In the genomic region with DNA sequence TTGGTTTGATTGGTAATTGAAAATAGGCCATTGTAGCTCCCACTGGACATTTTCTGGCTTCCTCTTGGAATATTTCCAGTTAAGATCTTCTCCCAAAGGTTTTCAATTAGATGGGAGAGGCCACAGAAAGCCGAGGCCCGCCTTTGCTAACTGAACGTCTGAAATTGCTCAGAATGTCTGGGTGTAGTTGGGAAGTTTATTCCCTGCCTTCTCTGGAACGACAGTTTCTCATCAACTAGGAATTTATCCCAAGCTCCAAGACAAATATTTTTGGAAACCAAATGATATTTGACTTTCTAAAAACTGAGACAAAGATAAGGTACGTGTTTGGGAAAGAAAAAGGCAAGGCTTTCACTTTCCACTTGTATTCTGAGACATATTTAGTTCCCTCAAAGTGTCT, we compare ENCODE assay signal across 19 mouse cellular contexts.
DNase-seq lines count a peak whose midpoint lies in the region; ATAC-seq and TF ChIP-seq lines count a peak whose summit lies in the region.
"Had no signal": no experiment of that assay in that cellular context is flagged by ENCODE, and none has a peak within 500 bp of the region (broad histone marks: within the 10 kb centered on the region; RNA-seq: fewer than 3 reads in every experiment).

No protein-coding gene starts in this region.

- H3K4me2 ChIP-seq in kidney, embryonic 15.5 days = no peak overlapping the region
- H3K4me2 ChIP-seq in embryonic facial prominence, embryonic 14.5 days (ENCODE audit: low read depth, low read length) = no peak overlapping the region
- H3K4me2 ChIP-seq: limb, embryonic 13.5 days; midbrain, embryonic 11.5 days; neural tube, embryonic 15.5 days had no signal

- DNase-seq in kidney, adult 2 months = no peak
- DNase-seq in embryonic facial prominence, embryonic 14.5 days (ENCODE audit: low spot score) = peak; percentile 74
- peak; percentile 61 for DNase-seq in heart, adult 8-10 months (ENCODE audit: low spot score)
- DNase-seq in heart, postnatal 25 days (ENCODE audit: low spot score) = peak; percentile 5
- DNase-seq in testis, postnatal 14 days (ENCODE audit: low spot score) = no peak
- no peak for DNase-seq in ovary, adult 18-20 months (ENCODE audit: low spot score)
- DNase-seq: adrenal gland, postnatal 10 days; cerebellum, adult 9-11 months; kidney, adult 8-10 months; retina, postnatal 1 day; thymus, adult 2 months had no signal

- intact Hi-C loops in heart, postnatal 25 days (cut with DNase I) = no loop called here

- H3K27me3 ChIP-seq in kidney, embryonic 15.5 days = no peaks in the 10 kb centered on the region
- no peaks in the 10 kb centered on the region for H3K27me3 ChIP-seq in kidney, adult 2 months (replicated peaks; ENCODE audit: control insufficient read depth, insufficient read depth, low read length)
- H3K27me3 ChIP-seq in embryonic facial prominence, embryonic 14.5 days (replicated peaks; ENCODE audit: control insufficient read depth, insufficient read depth, low read length) = no peaks in the 10 kb centered on the region
- H3K27me3 ChIP-seq: limb, embryonic 13.5 days; neural tube, embryonic 15.5 days had no signal

- H3K4me3 ChIP-seq in kidney, embryonic 15.5 days (replicated peaks) = no peak overlapping the region
- no peak overlapping the region for H3K4me3 ChIP-seq in kidney, adult 2 months (ENCODE audit: insufficient read depth, low read depth, low read length)
- H3K4me3 ChIP-seq in embryonic facial prominence, embryonic 14.5 days (ENCODE audit: low read depth, low read length) = no peak overlapping the region
- H3K4me3 ChIP-seq: forebrain, embryonic 10.5 days; layer of hippocampus, adult 2 months; limb, embryonic 13.5 days; neural tube, embryonic 15.5 days had no signal

- H3K4me1 ChIP-seq in kidney, embryonic 15.5 days = no peaks in the 10 kb centered on the region
- no peaks in the 10 kb centered on the region for H3K4me1 ChIP-seq in kidney, adult 2 months (ENCODE audit: control insufficient read depth, insufficient read depth, low read length)
- H3K4me1 ChIP-seq in embryonic facial prominence, embryonic 14.5 days (ENCODE audit: control insufficient read depth, insufficient read depth, low read length) = peaks cover 7% of the 10 kb centered on the region; the same call in 1 of the 2 replicates
- H3K4me1 ChIP-seq: forebrain, embryonic 10.5 days; neural tube, embryonic 15.5 days had no signal

- H3K9me3 ChIP-seq in kidney, embryonic 15.5 days (replicated peaks) = no peaks in the 10 kb centered on the region
- H3K9me3 ChIP-seq in embryonic facial prominence, embryonic 14.5 days (ENCODE audit: control insufficient read depth, low read length) = no peaks in the 10 kb centered on the region
- H3K9me3 ChIP-seq: forebrain, embryonic 10.5 days; limb, embryonic 13.5 days; neural tube, embryonic 15.5 days had no signal

- H3K9ac ChIP-seq in kidney, embryonic 15.5 days = no peak overlapping the region
- H3K9ac ChIP-seq in embryonic facial prominence, embryonic 14.5 days (ENCODE audit: low read depth, low read length) = no peak overlapping the region
- H3K9ac ChIP-seq: limb, embryonic 13.5 days; neural tube, embryonic 15.5 days had no signal

- no peak for TF ChIP-seq CTCF in kidney, adult 2 months (conservative IDR thresholded peaks at IDR 0.05; ENCODE audit: insufficient read depth, insufficient read length, low read depth, low read length)

- no peaks in the 10 kb centered on the region for H3K36me3 ChIP-seq in kidney, embryonic 15.5 days
- no peaks in the 10 kb centered on the region for H3K36me3 ChIP-seq in kidney, adult 2 months (ENCODE audit: control insufficient read depth, insufficient read depth, low read length)
- H3K36me3 ChIP-seq in embryonic facial prominence, embryonic 14.5 days (ENCODE audit: control insufficient read depth, insufficient read depth, low read length) = no peaks in the 10 kb centered on the region
- H3K36me3 ChIP-seq: forebrain, embryonic 10.5 days; limb, embryonic 13.5 days; neural tube, embryonic 15.5 days had no signal

- H3K27ac ChIP-seq in kidney, embryonic 15.5 days = peak overlapping the region; percentile 69
- H3K27ac ChIP-seq in kidney, adult 2 months (ENCODE audit: insufficient read depth, low read depth, low read length) = no peak overlapping the region
- H3K27ac ChIP-seq in embryonic facial prominence, embryonic 14.5 days (replicated peaks; ENCODE audit: low read depth, low read length) = peak overlapping the region; percentile 61
- H3K27ac ChIP-seq: forebrain, embryonic 10.5 days; layer of hippocampus, adult 2 months; limb, embryonic 13.5 days; neural tube, embryonic 15.5 days had no signal

- no peak for ATAC-seq in kidney, embryonic 15.5 days (replicated peaks; ENCODE audit: low FRiP score)
- no peak for ATAC-seq in embryonic facial prominence, embryonic 14.5 days (ENCODE audit: low read depth)
- ATAC-seq: CD4-positive, CD25-positive, alpha-beta regulatory T cell, adult 4 months; hindbrain, embryonic 16.5 days had no signal

- 57% methylated on average over 5 of the region's 5 CpGs for WGBS in kidney, embryonic 15.5 days
- WGBS in kidney, adult 2 months = 65% methylated on average over 5 of the region's 5 CpGs
- WGBS in embryonic facial prominence, embryonic 14.5 days = 34% methylated on average over 5 of the region's 5 CpGs

- no peak for TF ChIP-seq POLR2A in kidney, adult 2 months (IDR thresholded peaks at IDR 0.05; ENCODE audit: low read depth, low read length)

Comparison
In these comparisons a context has a peak if more than half of its experiments do, and no peak if none do; other contexts are left out.
1. DNase-seq: peak in embryonic facial prominence, embryonic 14.5 days (single experiment), heart, adult 8-10 months (single experiment) and heart, postnatal 25 days (single experiment); none in kidney, adult 2 months (single experiment), testis, postnatal 14 days (single experiment) and ovary, adult 18-20 months (single experiment).